ENCODE assay signal across 17 mouse cellular contexts in the genomic region with DNA sequence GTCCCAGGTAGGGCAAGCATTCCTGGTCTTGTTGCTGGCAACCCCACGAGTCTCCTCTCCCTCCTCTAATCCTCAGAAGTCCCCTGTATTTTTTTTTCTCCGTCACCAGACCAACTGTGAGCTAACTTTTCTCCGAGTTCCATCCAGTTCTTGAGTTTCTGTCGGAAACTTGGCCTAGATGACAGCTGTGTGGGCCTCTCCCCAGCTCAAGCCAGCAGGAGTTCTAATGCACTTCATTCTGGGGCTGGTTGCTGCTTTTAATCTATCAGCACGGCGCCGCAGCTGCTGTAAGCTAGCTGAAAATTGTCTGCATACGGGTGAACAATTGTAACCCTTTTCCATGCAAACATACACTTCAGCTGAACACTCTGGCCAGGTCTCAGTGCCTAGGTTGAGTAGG.
A peak's percentile ranks its signal among the peaks of the same experiment; 100 is the strongest.
DNase-seq lines count a peak whose midpoint lies in the region; ATAC-seq and TF ChIP-seq lines count a peak whose summit lies in the region.
"Had no signal": no experiment of that assay in that cellular context is flagged by ENCODE, and none has a peak within 500 bp of the region (broad histone marks: within the 10 kb centered on the region; RNA-seq: fewer than 3 reads in every experiment).

No protein-coding gene starts in this region.

- no peak overlapping the region for H3K9ac ChIP-seq in forebrain, embryonic 12.5 days
- H3K9ac ChIP-seq in forebrain, embryonic 14.5 days (ENCODE audit: low read length), result no peak overlapping the region
- no peak overlapping the region for H3K9ac ChIP-seq in midbrain, embryonic 12.5 days (replicated peaks)
- H3K9ac ChIP-seq in midbrain, embryonic 14.5 days (replicated peaks; ENCODE audit: low read length), result no peak overlapping the region
- H3K9ac ChIP-seq in hindbrain, embryonic 14.5 days, result no peak overlapping the region
- H3K9ac ChIP-seq in midbrain, postnatal 0 days (replicated peaks; ENCODE audit: low read length, poor library complexity, severe bottlenecking), result no peak overlapping the region
- H3K9ac ChIP-seq: forebrain, postnatal 0 days; liver, postnatal 0 days had no signal

- H3K36me3 ChIP-seq in forebrain, embryonic 12.5 days (replicated peaks), result no peaks in the 10 kb centered on the region
- H3K36me3 ChIP-seq in forebrain, embryonic 14.5 days (ENCODE audit: control insufficient read depth, insufficient read depth, low read length), result no peaks in the 10 kb centered on the region
- H3K36me3 ChIP-seq in midbrain, embryonic 12.5 days, result no peaks in the 10 kb centered on the region; the same call in 1 of the 2 replicates
- H3K36me3 ChIP-seq in midbrain, embryonic 14.5 days (ENCODE audit: control insufficient read depth, insufficient read depth, low read length), result no peaks in the 10 kb centered on the region
- H3K36me3 ChIP-seq in hindbrain, embryonic 14.5 days (replicated peaks; ENCODE audit: control insufficient read depth, insufficient read depth), result no peaks in the 10 kb centered on the region
- no peaks in the 10 kb centered on the region for H3K36me3 ChIP-seq in midbrain, postnatal 0 days (ENCODE audit: insufficient read depth, low read length)

- DNase-seq in forebrain, embryonic 14.5 days (ENCODE audit: low spot score), result no peak
- no peak for DNase-seq in midbrain, embryonic 14.5 days
- no peak for DNase-seq in hindbrain, embryonic 14.5 days (ENCODE audit: low spot score)
- no peak for DNase-seq in midbrain, postnatal 0 days (ENCODE audit: low spot score)
- no peak for DNase-seq in kidney, postnatal 36 days
- DNase-seq in frontal cortex, postnatal 10 days (ENCODE audit: low spot score in 2 of 2), result no peak
- DNase-seq: adrenal gland, postnatal 36 days; cerebellum, postnatal 14 days; forebrain, postnatal 0 days; gastrocnemius, postnatal 14 days; kidney, adult 8-10 months; layer of hippocampus, postnatal 36 days; left cerebral cortex, postnatal 4 days; liver, postnatal 0 days; retina, postnatal 1 day had no signal

- no peaks in the 10 kb centered on the region for H3K27me3 ChIP-seq in forebrain, embryonic 12.5 days
- H3K27me3 ChIP-seq in forebrain, embryonic 14.5 days (replicated peaks; ENCODE audit: control insufficient read depth, insufficient read depth, low read length), result no peaks in the 10 kb centered on the region
- no peaks in the 10 kb centered on the region for H3K27me3 ChIP-seq in midbrain, embryonic 12.5 days
- no peaks in the 10 kb centered on the region for H3K27me3 ChIP-seq in midbrain, embryonic 14.5 days (ENCODE audit: control insufficient read depth, insufficient read depth, low read length)
- no peaks in the 10 kb centered on the region for H3K27me3 ChIP-seq in hindbrain, embryonic 14.5 days (ENCODE audit: control insufficient read depth, insufficient read depth, low read length)
- H3K27me3 ChIP-seq in midbrain, postnatal 0 days (ENCODE audit: insufficient read depth, low read length), result no peaks in the 10 kb centered on the region

- no peaks in the 10 kb centered on the region for H3K9me3 ChIP-seq in forebrain, embryonic 12.5 days
- no peaks in the 10 kb centered on the region for H3K9me3 ChIP-seq in forebrain, embryonic 14.5 days (replicated peaks; ENCODE audit: control insufficient read depth, low read length)
- H3K9me3 ChIP-seq in midbrain, embryonic 12.5 days, result no peaks in the 10 kb centered on the region
- H3K9me3 ChIP-seq in midbrain, embryonic 14.5 days (ENCODE audit: control insufficient read depth, low read length), result no peaks in the 10 kb centered on the region
- no peaks in the 10 kb centered on the region for H3K9me3 ChIP-seq in hindbrain, embryonic 14.5 days (ENCODE audit: control insufficient read depth, low read length)
- no peaks in the 10 kb centered on the region for H3K9me3 ChIP-seq in midbrain, postnatal 0 days (ENCODE audit: low read length)

- no peak for TF ChIP-seq CTCF in midbrain, postnatal 0 days (IDR thresholded peaks at IDR 0.05)

- no peak for ATAC-seq in forebrain, embryonic 12.5 days (ENCODE audit: low FRiP score)
- ATAC-seq in forebrain, embryonic 14.5 days, result no peak
- ATAC-seq in midbrain, embryonic 12.5 days (ENCODE audit: low FRiP score, low read depth), result no peak
- no peak for ATAC-seq in midbrain, embryonic 14.5 days (ENCODE audit: low FRiP score, low TSS enrichment)
- ATAC-seq in hindbrain, embryonic 14.5 days (ENCODE audit: low FRiP score), result no peak
- no peak for ATAC-seq in midbrain, postnatal 0 days (ENCODE audit: low FRiP score)
- ATAC-seq: forebrain, postnatal 0 days; liver, postnatal 0 days had no signal

- WGBS in forebrain, embryonic 12.5 days, result 75% methylated on average over 8 of the region's 8 CpGs
- 68% methylated on average over 8 of the region's 8 CpGs for WGBS in forebrain, embryonic 14.5 days
- 66% methylated on average over 8 of the region's 8 CpGs for WGBS in midbrain, embryonic 12.5 days
- WGBS in midbrain, embryonic 14.5 days, result 64% methylated on average over 8 of the region's 8 CpGs
- WGBS in hindbrain, embryonic 14.5 days, result 67% methylated on average over 8 of the region's 8 CpGs
- WGBS in midbrain, postnatal 0 days, result 45% methylated on average over 8 of the region's 8 CpGs

- no peak overlapping the region for H3K4me3 ChIP-seq in forebrain, embryonic 12.5 days (replicated peaks)
- no peak overlapping the region for H3K4me3 ChIP-seq in forebrain, embryonic 14.5 days (ENCODE audit: low read depth, low read length)
- no peak overlapping the region for H3K4me3 ChIP-seq in midbrain, embryonic 12.5 days
- H3K4me3 ChIP-seq in midbrain, embryonic 14.5 days (replicated peaks; ENCODE audit: low read depth, low read length), result no peak overlapping the region
- H3K4me3 ChIP-seq in hindbrain, embryonic 14.5 days (replicated peaks; ENCODE audit: low read length), result no peak overlapping the region
- H3K4me3 ChIP-seq in midbrain, postnatal 0 days (ENCODE audit: low read depth, low read length), result no peak overlapping the region

- H3K27ac ChIP-seq in forebrain, embryonic 12.5 days, result peak overlapping the region; percentile 53
- no peak overlapping the region for H3K27ac ChIP-seq in forebrain, embryonic 14.5 days (ENCODE audit: low read depth, low read length)
- peak overlapping the region; percentile 49 for H3K27ac ChIP-seq in midbrain, embryonic 12.5 days (replicated peaks)
- no peak overlapping the region; the same call in 1 of the 2 replicates for H3K27ac ChIP-seq in midbrain, embryonic 14.5 days (replicated peaks; ENCODE audit: low read depth, low read length)
- peak overlapping the region; percentile 18; the same call in 1 of the 2 replicates for H3K27ac ChIP-seq in hindbrain, embryonic 14.5 days
- H3K27ac ChIP-seq in midbrain, postnatal 0 days (ENCODE audit: low read depth, low read length), result peak overlapping the region; percentile 20; the same call in 1 of the 2 replicates

- H3K4me2 ChIP-seq in forebrain, embryonic 12.5 days, result no peak overlapping the region
- H3K4me2 ChIP-seq in forebrain, embryonic 14.5 days (ENCODE audit: low read length), result no peak overlapping the region
- H3K4me2 ChIP-seq in midbrain, embryonic 12.5 days (replicated peaks), result no peak overlapping the region
- no peak overlapping the region for H3K4me2 ChIP-seq in midbrain, embryonic 14.5 days (ENCODE audit: low read length)
- no peak overlapping the region for H3K4me2 ChIP-seq in hindbrain, embryonic 14.5 days (replicated peaks)
- no peak overlapping the region for H3K4me2 ChIP-seq in midbrain, postnatal 0 days (ENCODE audit: low read depth, low read length, poor library complexity, severe bottlenecking)

- peaks cover 50% of the 10 kb centered on the region for H3K4me1 ChIP-seq in forebrain, embryonic 12.5 days
- H3K4me1 ChIP-seq in forebrain, embryonic 14.5 days (ENCODE audit: control insufficient read depth, insufficient read depth, low read length), result peaks cover 27% of the 10 kb centered on the region
- H3K4me1 ChIP-seq in midbrain, embryonic 12.5 days, result peaks cover 53% of the 10 kb centered on the region
- H3K4me1 ChIP-seq in midbrain, embryonic 14.5 days (ENCODE audit: control insufficient read depth, insufficient read depth, low read length), result peaks cover 45% of the 10 kb centered on the region
- peaks cover 54% of the 10 kb centered on the region for H3K4me1 ChIP-seq in hindbrain, embryonic 14.5 days (replicated peaks; ENCODE audit: control insufficient read depth, insufficient read depth, low read length)
- 0 out of 2 replicates have a peak, but pooled peaks cover 5% of the 10 kb centered on the region for H3K4me1 ChIP-seq in midbrain, postnatal 0 days (ENCODE audit: insufficient read depth, low read length)

Comparison
In these comparisons a context has a peak if more than half of its experiments do, and no peak if none do; other contexts are left out.
1. H3K27ac ChIP-seq: peak in forebrain, embryonic 12.5 days (single experiment), midbrain, embryonic 12.5 days (single experiment), hindbrain, embryonic 14.5 days (single experiment) and midbrain, postnatal 0 days (single experiment); none in forebrain, embryonic 14.5 days (single experiment) and midbrain, embryonic 14.5 days (single experiment).